Mouse (Mus musculus) spleen, adult 2 months (tissue): ENCODE results near the gene Snx29.

Experiments used
- CTCF ChIP-seq: fragments of 200-500 bp; IDR thresholded peaks from 2 replicates; pipeline ENCODE4 v1.5.1; 2011; ENCODE audit warnings: mild to moderate bottlenecking, inconsistent platforms; ENCODE audit not compliant: insufficient read depth, insufficient read length, insufficient replicate concordance; ENCODE audit errors: extremely low read depth
- POLR2A ChIP-seq: fragments of 200-500 bp; IDR thresholded peaks from 2 replicates; pipeline ENCODE4 v1.6.1; 2011; ENCODE audit warnings: low read depth, low read length, inconsistent platforms

- TF ChIP-seq CTCF (no peak), POLR2A (no peak)
These were observed 247.4 kb downstream of the Snx29 start for GRCm38 (mm10) chr16:11570072-11570471.
